Mouse (Mus musculus) urinary bladder, postnatal 36 days (tissue): ENCODE results near the gene Zdhhc12.
"Not testable (repeated sequence)": the region's sequence is repeated elsewhere in the genome, so short reads cannot be mapped to it uniquely, and the experiment has no call there.

Experiments used
- DNase-seq, 2 experiments: peaks; one replicate each; pipeline ENCODE4 v3.0.0; 2022; ENCODE audit warnings: low spot score in 2 of 2, mixed read lengths in 1 of 2

The Zdhhc12 gene

DNA sequence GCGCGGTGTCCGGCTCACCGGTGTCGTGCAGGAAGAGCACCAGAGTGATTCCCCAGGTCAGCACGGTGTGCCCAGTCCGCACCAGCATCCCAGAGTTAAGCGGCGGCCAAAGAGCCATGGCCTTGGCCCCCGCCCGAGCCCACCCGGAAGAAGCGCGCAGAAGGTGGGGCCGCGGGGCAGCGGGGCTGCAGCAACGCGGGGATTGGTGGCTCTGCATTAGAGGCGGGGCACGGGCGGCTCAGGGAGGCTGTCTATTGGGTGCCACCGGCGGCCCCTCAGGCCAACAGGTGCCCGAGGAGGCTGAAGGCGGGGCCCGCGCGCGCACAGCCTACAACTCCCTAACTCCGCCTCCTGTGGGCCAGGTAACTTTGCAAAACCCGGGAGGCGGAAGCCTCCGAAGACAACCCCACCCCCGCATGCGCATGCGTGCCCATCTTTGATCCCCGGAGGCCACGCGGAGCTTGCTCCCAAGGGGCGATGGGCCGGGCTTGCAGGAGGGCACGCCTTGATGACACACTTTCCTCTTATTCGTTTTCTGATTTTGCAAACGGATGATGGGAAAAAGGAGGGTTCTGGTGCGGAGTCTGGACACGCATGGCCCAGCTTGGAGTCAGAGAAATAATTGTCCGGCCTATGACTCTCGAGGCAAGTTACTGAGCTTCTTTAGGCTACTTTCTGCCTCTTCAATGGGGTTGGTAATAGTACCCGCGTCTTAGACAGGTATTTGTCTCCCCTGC is at the start of gene Zdhhc12:
Gene Zdhhc12 (minus strand): TSS at position 178 of the 737 bp plus-strand sequence.
- DNase-seq = peak; percentile 93 to 97

DNA sequence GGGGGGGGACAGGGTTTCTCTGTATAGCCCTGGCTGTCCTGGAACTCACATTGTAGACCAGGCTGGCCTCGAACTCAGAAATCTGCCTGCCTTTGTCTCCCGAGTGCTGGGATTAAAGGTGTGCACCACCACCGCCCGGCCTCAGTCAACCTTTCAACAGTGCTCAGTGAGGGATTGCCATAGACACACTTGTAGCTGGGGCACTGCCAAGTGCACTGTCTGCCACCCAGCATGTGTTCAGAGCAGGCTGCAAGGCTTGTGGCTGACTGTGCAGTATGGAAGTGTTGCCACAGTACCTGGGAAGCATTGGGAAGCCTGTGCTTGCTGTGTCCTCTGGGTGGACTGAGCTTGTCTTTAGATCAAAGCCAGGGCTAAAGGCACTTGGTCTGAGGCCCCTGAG is 46.6 kb upstream of the Zdhhc12 start:
- DNase-seq = not testable (repeated sequence)

DNA sequence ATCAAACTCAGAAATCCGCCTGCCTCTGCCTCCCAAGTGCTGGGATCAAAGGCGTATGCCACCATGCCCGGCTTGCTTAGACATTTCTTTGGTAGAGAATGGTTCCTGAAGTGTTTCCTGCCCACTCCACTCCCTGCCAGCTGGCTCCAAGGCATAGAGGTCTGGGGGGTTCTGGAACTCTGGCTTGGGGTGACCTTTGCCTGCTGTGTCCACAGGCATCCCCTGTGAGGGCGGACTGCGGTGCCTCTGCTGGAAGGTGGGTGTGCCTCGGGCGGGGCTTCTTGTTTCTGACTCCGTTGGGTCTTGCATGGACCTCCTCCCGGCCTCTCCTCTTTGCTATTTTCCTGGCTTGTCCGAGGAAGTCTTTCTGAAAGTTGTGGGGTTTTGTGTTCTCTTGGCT is 43.0 kb upstream of the Zdhhc12 start:
- DNase-seq = no peak

DNA sequence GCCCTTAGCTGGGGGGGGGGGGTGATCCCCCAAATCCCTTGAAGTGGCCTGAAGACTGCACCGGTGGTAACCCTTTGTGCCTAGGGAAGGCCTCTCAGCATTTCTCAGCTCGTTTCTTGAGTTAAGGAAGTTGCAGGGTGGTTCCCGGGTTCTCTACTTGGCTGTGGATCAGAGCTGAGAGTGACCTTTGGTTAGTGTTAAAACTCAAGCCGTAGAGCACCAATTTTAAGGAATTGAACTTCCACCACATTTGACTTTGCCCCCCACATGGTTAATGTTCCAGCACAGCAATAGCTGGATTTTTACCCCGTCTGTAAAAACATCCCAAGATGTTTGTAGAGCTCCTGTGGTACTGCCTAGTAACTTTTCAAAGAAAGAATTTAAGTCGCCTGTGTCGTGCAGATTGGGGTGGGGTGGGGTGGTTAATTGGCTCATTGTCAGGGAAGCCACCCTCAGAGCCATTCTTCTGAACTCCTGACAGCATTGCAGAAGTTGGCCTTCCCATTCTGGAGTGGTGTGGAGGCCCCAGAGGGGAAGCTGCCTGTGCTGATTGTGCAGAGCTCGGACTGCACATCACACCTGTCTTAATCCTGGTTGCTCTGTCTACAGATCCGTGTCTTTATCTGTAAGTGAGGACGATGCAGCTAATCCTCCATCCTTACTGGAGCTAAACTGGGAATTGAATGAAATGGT is 41.6 kb upstream of the Zdhhc12 start:
- DNase-seq = no peak

DNA sequence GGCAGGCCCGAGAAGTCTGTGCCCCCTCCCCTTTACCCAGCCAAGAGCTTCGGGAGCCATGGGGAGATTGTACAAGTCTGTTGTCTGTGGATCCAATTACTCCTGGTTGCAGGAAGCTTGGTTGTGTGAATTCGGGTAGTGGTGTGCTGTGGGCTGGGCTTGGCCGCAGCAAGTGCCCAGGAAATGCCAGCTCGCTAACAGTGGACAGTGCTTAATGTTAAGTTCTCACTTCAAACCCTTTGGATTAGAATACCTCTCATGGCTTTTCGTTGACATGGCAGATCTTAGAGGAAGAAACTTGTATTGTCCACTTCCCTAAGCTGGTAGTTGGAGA is 40.9 kb upstream of the Zdhhc12 start:
- no peak for DNase-seq

DNA sequence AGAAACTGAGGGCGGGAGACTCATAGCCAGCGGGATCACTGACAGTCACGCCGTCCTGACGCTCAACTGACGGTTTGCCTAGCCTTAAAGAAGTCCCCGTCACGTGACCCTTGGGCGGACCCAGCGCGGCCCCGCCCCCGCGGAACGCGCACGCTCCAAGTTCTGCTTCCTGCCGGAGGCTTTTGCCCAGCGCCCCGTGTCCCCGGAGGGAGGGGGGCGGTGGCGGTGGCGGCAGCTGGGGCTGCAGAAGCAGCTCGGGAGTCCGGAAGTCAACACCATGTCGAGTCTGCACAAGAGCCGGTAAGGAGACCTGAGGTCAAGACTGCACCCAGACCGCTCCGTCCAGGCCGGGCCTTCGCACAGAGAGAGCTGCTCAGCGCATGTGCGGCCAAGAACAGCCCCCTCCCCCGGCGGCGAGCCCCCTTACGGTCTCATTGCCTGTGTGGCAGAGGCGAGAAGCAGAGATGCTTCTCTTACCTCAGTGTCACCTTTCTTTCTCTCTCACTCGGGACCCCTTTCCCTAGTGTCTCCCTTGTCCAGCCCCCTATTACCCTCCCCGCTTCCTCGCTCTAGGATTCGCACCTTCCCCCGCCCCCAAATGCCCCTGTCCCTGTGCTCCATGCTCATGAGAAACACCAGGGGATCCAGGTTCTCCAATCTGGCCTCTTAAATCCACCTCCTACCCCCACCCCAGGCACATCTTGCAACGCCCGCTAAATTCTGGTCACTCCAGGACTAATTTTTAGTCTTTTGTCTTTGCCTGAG is 40.3 kb upstream of the Zdhhc12 start, which contains the start of gene Tbc1d13:
Gene Tbc1d13 (plus strand): TSS at position 134 of the 765 bp plus-strand sequence.
- DNase-seq = peak; percentile 99

DNA sequence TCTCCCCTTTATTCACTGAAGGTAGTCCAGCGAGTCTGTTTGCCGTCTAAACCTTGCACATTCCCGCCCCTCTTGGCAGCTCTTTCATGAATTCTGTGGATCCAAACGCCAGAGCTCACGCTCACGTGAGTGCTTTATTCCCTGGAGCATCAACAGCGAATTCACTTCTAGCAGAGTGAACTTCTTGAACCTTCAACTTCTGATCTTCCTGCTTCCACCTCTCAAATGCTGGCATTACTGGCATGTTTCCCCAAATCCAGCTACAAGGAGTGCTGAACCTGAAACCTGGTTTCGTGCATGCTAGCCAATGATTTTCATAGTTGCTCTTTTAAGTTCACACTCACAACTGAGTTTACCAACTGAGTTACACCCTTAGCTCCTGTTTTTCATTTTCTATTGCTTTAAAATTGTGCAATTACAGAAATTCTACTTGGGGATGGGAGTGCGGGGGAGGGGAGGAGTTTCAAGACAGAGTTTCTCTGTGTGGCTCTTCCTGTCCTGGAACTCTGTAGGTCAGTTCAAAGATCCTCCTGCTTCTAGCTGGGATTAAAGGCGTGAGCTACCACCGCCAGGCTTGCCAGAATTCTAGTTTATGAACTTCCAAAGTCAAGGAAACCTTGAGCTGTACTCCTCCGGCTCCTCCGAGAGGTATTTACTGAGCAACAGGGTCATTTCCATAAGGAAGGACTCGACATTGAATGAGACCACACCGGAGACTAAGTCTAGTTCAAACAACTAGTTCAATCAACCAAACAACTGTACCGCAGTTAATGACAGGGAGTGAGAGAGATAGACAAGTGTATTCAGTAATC is 39.6 kb upstream of the Zdhhc12 start:
- peak; percentile 13 to 63 for DNase-seq

DNA sequence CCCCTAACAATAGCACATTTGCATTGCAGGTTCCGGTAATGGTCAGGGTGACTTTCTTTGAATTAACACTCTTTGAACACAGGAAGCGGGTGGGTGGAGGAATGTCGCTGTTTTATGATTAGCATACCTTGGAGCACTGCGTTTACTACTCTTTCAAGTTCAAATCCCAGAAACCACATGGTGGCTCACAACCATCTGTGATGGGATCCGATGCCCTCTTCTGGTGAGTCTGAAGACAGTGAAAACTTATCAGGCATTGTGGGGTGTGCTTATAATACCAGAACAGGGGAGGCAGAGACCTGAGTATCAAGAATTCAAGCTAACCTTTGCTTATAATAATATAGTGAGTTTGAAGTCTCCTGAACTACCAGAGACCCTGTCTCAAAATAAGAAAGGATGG is 37.8 kb upstream of the Zdhhc12 start:
- DNase-seq = not testable (repeated sequence)

DNA sequence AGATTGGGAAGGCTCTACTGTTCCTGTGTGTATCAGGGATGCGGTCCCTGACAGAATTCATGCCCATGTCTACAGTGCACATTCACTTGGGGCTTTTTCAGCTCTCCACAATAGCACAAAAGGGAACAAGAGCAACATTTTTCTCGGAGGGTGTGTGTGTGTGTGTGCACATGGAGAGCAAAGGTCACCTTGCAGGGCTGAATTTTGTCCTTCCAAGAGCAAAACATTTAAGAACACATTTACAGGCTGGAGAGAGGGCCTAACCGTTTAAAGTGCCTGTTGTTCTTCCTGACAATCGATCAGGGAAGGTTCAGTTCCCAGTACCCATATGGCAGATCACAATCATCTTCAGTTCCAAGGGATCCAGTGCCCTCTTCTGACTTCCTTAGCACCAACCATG is 36.7 kb upstream of the Zdhhc12 start:
- DNase-seq = no peak

DNA sequence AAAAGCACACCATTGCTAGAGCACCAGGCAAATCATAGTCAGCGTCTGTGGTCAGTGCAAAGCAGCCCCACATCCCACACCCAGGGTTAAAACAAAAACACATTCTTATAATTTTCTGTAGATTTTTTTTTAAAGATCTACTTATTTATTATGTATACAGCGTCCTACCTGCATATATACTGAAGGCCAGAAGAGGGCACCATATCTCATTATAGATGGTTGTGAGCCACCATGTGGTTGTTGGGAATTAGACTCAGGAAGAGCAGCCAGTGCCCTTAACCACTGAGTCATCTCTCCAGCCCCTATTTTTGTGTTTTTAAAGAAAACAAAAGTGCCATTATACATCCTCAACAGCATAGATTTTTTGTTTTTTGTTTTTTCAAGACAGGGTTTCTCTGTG is 35.3 kb upstream of the Zdhhc12 start:
- no peak for DNase-seq

DNA sequence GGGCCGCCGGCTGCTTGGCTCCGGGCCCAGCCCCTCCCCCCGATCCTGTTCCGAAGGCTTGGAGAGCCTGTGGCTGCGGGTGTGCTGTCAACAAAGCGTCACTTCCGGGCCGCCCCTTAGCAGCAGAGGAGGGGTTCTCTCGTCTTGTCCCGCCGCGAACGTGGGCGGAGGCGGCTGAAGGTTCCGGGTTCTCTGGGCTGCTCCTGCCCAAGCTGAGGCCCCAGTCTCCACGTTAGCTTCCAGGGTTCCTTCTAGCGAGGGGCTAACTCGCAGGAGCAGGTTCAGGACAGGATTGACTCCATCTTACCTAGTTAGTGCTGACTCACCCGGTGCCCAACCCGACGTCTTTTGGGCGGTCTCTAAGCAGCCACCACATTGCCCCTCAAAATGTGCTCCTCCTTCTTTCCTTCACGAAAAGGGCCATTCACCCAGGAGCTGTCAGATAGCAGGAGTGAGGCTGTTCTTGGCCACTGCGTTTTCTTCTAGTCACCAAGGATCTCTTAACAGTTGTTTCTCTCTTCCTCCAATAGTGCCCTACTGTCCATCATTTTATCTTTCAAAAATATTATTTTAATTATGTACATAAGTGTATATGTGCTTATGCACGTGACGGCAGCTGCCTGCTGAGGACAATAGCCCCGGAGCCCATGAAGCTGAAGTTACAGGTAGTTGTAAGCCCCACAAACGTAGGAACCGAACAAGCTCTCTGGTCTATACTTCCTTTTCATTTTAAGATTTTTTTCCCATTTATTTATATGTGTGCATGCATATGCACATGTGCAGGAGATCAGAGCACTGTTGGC is 31.2 kb upstream of the Zdhhc12 start, which contains the start of gene Zer1:
Gene Zer1 (minus strand): TSS at position 114 of the 803 bp plus-strand sequence.
- DNase-seq = peak; percentile 91 to 96

DNA sequence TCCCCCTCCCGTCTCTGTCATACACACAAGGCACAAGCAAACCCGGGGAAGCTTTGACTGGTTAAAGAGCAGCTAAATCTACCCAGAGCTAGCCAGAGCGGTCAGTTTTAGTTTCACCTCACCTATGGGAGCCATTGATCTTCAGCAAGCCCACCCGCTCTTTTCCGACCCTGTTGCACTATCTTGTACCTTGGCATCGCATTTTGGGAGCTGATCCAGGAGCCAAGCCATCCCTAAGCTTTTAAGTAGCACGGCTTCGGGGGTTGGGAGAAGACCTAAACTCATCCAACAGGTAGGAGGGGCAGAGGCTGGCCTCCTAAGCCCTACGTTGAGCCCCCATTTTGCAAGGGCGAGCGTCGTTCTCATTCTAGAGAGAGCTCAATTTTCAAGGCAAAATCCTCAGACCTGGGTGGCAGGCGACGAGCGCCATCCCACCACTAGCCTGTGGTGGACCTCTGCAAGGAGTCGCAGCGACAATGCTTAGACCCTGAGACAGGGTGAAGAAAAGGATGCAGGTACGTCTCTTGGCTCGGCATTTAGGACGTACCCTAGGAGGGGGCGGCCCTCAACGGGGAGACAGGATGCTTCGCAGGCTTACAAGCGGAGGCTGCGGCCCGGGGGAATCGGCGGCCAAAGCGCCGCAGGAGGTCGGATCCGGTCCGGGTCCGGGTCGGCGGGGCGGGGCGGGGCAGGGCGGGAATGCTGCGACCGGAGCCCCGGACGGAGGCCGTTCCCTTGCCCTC is 30.5 kb upstream of the Zdhhc12 start:
- no peak for DNase-seq

DNA sequence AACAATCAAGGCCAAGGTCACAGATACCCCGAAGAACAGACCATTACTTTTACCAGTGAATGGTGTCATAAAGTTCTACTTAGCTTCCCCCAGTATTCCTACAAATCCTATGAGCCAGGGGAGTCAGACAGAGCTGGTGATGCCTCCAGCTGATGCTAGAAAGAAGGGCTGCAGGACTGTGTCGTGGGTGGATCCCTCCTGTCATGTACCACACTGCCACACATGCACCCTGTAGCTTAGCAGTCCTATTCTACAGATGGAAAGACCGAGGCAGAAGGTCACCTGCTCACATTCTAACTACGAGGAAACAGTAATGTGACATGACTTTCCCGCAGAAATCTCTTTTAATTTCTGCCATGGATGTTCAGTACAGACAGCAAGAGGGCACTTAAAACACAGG is 29.3 kb upstream of the Zdhhc12 start:
- no peak for DNase-seq

DNA sequence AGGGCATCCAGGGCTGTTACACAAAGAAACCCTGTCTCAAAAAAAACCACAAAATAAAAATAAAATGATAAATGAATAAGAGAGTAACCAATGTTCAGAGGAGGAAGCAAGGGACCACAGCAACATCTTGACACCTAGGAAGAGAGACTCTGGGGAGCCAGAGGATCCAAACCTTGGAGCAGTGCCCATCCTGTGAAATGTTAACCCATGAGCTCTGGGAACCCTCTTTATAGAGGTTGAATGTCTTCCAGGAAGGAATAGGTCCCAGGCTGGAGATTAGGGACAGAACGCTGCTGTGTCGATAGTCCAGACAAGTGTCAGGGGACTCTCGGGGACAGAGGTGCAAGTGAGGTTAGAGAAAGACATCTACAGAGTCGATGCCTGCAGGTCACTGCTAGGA is 26.8 kb upstream of the Zdhhc12 start:
- DNase-seq = no peak

DNA sequence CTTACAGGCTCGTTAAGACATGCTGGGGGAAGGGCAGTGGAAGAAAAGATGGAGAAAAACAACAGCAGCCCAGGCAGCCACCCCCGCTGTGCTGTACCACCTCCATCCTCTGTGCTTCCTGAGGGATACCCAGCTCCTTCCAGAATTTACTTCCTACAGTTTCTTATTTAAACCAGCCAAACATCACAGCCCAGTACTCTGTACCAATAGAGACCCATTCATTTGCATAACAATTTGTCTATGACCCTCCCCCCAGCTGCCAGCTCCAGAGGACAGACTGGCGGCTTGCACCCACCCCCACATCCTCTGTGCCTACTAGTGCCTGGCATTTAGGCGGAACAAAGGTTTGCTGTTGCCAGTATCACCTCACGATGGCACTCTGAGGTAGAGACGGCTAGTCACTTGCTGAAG is 26.2 kb upstream of the Zdhhc12 start:
- no peak for DNase-seq

DNA sequence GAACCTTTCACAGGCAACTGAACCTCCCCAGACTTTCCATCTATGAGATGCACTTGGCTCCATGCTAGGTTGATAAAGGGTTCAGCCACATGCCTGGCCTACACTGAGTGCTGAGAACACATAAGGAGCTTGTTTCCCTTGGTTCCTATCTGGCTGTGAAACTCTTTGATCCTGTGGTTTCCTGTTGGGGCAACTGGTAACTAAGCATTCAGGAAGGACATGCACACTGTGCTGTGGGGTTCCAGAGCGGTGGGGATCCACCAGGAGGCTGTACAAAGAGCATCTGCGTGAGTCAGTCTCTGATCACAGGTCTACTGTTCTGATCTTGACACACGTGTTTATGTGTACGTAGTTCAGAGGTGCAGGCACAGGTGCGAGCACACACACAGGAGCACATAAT is 19.1 kb upstream of the Zdhhc12 start:
- no peak for DNase-seq

DNA sequence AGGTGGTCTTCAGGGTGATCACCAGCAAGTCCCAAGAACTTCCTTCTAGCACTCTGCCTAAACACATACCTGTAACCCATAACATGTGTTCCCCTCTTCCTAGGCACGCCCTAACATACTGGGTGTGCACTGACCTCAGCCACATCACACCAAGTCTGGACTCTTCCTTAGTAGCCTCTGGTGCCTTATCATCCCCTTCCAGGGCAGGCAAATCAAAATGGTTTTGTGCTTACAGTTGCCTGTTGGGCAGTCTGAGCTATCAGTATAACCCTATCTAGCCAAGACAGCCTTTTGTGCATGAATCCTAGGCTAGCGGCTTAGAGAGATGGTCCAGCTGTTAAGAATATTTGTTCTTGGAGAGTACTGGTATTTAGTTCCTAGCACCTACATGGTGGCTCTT is 18.1 kb upstream of the Zdhhc12 start:
- no peak for DNase-seq

DNA sequence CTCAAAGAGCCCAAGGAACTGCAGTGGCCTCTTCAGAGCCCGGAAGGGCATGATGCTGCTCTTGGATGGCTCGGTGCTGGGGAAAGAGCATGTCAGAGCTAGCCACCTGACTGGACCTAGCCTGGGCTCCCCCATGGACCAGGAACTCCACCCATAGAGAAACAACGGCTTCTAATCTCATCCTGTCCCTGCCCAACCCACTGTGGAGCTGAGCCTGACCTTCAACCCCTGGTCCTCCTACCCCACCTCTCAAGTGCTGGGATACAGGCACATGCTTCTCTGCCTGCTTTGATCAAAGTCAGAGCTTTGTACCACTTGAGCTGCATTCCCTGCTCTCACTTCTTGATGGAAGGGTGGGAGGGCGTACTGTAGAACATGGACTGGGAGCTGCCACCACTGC is 14.8 kb upstream of the Zdhhc12 start:
- DNase-seq = no peak

DNA sequence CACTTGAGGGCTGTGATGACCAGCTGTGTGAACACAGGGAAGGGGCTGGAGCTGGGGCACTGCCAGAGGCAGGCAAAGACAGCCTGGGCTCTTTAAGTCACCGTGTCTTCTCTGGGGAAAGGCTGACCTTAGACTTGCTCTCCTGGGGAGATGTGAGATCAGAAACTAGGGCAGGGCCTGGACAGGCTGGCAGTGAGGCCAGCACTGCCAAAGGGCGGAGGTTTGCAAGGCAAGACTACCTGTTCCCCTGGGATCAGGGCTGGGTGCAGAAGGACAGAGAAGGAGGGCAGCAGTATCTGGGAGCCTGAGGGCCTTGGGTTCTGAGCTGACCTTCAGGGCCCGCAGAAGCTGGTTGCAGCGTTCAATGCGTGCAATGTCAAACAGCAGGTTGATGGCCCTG is 14.2 kb upstream of the Zdhhc12 start:
- DNase-seq = no peak

DNA sequence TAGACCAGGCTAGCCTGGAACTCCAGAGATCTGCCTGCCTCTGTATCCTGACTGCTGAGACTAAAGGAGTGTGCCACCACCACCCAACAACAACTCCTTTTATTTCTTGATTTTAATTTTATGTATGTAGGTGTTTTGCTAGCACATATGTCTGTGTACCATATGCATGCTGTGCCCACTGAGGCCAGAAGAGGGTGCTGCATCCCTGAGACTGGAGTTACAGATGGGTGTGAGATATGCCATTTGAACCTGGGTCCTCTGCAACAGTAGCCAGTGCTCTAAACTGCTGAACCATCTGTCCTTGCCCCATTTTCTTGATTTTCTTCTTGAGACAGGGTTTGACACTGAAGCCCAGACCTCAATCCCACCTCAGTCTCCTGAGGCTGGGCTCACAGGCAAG is 12.9 kb upstream of the Zdhhc12 start:
- peak in 1 of 2 experiments; percentile 17 for DNase-seq
